Comparison of ENCODE assay signal across 19 mouse cellular contexts in genomic region chr19:32284681-32285454, GRCm38 (mm10).
"Had no signal": no experiment of that assay in that cellular context is flagged by ENCODE, and none has a peak within 500 bp of the region (broad histone marks: within the 10 kb centered on the region; RNA-seq: fewer than 3 reads in every experiment).

No protein-coding gene starts in this region.

- H3K9ac ChIP-seq: intestine, embryonic 15.5 days; limb, embryonic 15.5 days; liver, embryonic 14.5 days; lung, embryonic 15.5 days had no signal

- DNase-seq: kidney, adult 11 months; layer of hippocampus, adult 9-11 months; lung, adult 18-20 months; lung, postnatal 10 days; lung, postnatal 36 days; midbrain, embryonic 14.5 days; right cerebral cortex, postnatal 4 days; thymus, adult 2 months; thymus, postnatal 14 days; thymus, postnatal 4 days had no signal

- H3K4me3 ChIP-seq: intestine, embryonic 15.5 days; layer of hippocampus, adult 2 months; limb, embryonic 15.5 days; lung, embryonic 15.5 days; megakaryocyte, embryonic 14.5 days had no signal

- H3K4me2 ChIP-seq: intestine, embryonic 15.5 days; limb, embryonic 15.5 days; liver, embryonic 11.5 days; lung, embryonic 15.5 days; midbrain, embryonic 11.5 days had no signal

- H3K27me3 ChIP-seq: intestine, embryonic 15.5 days; limb, embryonic 15.5 days; lung, embryonic 15.5 days; megakaryocyte, embryonic 14.5 days had no signal

- ATAC-seq: intestine, embryonic 15.5 days had no signal

- H3K36me3 ChIP-seq: limb, embryonic 15.5 days; lung, embryonic 15.5 days had no signal

- H3K4me1 ChIP-seq: intestine, embryonic 15.5 days had no signal

- H3K9me3 ChIP-seq: intestine, embryonic 15.5 days; limb, embryonic 15.5 days; lung, embryonic 15.5 days; megakaryocyte, embryonic 14.5 days had no signal

- H3K27ac ChIP-seq: intestine, embryonic 15.5 days; layer of hippocampus, adult 2 months; limb, embryonic 15.5 days; liver, embryonic 14.5 days; lung, embryonic 15.5 days; stomach, postnatal 0 days had no signal
